Mouse (Mus musculus) heart, postnatal 10 days (tissue): ENCODE measurements around the gene Plcb2. TPM values are rescaled to one million over a fixed set of nuclear protein-coding genes. Genes with fewer than 3 reads are reported as not detected.
A peak's percentile ranks its signal among the peaks of the same experiment; 100 is the strongest.

ENCODE experiments used
- DNase-seq, 2 experiments: peaks; one replicate each; pipeline ENCODE4 v3.0.0; 2021
- intact Hi-C: fragments of 180-260 bp; cut with DNase I; formaldehyde crosslinking; loops from one replicate; pipeline ENCODE4 v1.15.1; 2025
- total RNA-seq, 2 experiments: library from RNA; stranded (reverse); gene quantifications; 2 replicates each; pipeline ENCODE4 v1.2.3; 2021

Gene Plcb2
- total RNA-seq, 2 experiments from 2014 or later = 1.9 to 2.4 TPM

DNA sequence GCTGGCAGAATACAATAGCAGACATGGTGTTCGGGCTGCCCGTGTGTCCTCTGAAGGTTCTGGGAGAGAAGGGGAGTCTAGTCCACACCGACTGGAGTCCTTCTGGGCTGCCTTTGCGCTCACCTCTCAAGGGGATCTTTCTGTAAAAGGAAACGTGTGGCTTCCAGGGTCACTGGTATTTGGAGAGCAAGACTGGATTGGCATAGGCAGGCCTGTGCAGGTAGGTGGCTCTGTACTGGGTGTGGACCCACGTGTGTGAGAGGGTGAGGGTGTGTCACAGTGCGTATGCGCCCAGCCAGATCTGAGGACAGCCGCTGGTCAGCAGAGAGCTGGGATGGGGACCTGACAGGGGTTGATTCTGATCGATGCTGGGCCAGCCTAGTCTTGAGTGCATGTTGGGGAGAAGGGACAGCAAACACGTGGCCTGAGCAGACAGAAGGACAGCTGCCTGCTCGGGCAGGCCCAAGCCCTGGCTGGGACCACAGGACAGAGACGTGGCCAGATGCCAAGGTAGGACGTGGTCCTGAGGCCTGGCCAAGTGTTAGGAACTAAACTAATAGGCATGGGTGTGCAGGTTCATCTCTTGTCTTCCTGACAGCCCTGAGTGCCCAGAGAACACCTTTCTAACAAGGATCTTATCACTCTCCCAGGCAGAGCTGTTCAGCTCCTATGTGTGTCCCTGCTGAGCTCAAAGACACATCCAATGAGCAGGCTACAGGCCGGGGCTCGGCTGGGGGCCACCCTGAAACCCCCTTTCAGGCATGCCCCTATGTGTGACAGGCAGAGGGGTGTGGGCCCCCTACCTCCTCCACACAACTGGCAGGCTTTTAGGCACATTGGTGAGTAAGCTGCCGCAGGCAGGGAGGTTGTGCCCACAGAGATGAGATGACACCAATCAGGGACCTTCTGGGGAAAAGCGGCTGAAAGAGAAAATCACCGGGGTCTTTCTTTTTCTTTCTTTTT, 64.2 kb downstream of the Plcb2 start:
- intact Hi-C loops = no loop called here
- peak; percentile 59 to 78 for DNase-seq

GRCm38 (mm10) chr2:118662902-118663803, 65.1 kb downstream of the Plcb2 start, which contains the start of gene Pak6:
Gene Pak6 (plus strand): TSS chr2:118663303.
- peak; percentile 41 to 48 for DNase-seq
- intact Hi-C loops = no loop called here

DNA sequence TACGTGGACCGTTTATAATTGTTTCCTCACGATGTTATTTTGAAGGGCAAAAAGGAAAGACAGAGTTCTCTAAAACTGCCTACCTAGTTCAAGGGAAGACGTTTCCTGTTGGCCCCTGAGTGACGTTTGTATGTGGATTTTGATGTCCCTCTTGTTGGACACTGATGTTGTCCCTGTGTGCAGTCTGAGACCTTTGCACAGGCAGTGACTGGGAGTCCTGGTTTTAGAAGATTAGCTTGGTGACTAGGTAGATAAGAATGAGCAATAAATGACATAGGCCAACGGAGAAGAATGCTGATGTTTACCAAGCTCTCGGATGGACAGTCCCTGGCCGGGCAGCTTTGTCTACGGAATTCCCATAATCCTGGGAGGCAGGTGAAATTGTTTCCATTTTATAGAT, 66.3 kb downstream of the Plcb2 start:
- DNase-seq = no peak
- intact Hi-C loops = no loop called here

- intact Hi-C loops = no loop called here
- peak; percentile 70 to 76 for DNase-seq
Measured at GRCm38 (mm10) chr2:118659998-118660452, 68.2 kb downstream of the Plcb2 start.

DNA sequence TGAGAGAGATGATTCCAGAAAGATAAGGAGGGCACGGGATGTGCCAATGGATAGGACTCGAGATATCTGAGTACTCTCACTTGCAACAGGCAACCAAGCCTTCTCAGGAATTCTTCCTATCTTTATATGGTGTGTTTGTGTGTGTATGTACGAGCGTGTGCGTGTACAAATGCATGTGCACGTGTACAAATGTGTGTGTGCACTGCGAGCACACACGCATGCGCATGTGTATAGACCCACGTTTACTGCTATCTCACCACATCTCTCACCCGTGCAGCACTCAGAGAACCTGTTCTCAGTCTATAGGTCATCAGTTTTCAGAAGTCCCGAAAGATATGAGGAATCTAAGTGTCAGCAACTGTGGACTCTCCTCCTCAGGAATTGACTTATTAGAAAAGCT, 68.7 kb downstream of the Plcb2 start:
- intact Hi-C loops = no loop called here
- DNase-seq = no peak

- intact Hi-C loops = no loop called here
- peak; percentile 72 to 73 for DNase-seq
Measured at GRCm38 (mm10) chr2:118659077-118659476, 69.2 kb downstream of the Plcb2 start.

DNA sequence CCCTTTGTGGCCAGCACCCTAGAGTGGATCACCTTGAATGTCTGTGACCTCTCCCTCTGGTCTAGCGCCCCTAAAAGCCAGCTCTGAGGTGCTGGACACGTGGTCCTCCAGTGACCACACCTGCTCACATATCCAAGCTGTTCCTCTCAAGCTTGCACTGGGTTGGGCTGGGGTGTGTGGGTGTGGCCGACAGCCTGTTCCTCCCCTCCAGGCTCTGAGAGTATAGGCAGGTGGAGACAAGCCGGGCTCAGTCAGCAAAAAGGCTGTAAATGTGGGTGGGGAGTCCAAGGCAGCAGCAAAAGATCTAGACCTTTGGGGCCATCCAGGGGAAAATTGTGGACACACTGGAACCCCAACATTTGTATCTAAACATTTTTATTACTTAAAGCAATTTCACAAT, 69.8 kb downstream of the Plcb2 start:
- intact Hi-C loops = no loop called here

More for the DNA sequence above, 69.8 kb downstream of the Plcb2 start:
- DNase-seq = no peak

Other genes starting within 250 kb of the Plcb2 start
- gene Srp14, start 248.7 kb downstream of the Plcb2 start, total RNA-seq = 100 to 1,000 TPM; 121 to 126 TPM
- gene Bmf, start 178.8 kb downstream of the Plcb2 start, total RNA-seq = 10 to 100 TPM; 12.3 to 17.1 TPM
- gene Bub1b, start 130.2 kb downstream of the Plcb2 start, total RNA-seq = 10 to 100 TPM; 15.4 to 15.9 TPM
- gene Pak6, start 65.1 kb downstream of the Plcb2 start, total RNA-seq = 10 to 100 TPM; 13.5 to 15.3 TPM
- 1 to 10 TPM in 1 of 2 experiments, under 1 TPM in 1; 0.64 to 1.7 TPM for gene Ankrd63, start 24.5 kb downstream of the Plcb2 start, total RNA-seq
- gene Inafm2, start 17.3 kb upstream of the Plcb2 start, total RNA-seq = 10 to 100 TPM; 27.4 to 37.4 TPM
- gene Ccdc9b, start 34.2 kb upstream of the Plcb2 start, total RNA-seq = 1 to 10 TPM; 8.4 to 9.9 TPM
- gene Phgr1, start 44.3 kb upstream of the Plcb2 start, total RNA-seq = not detected
- gene Disp2, start 51.3 kb upstream of the Plcb2 start, total RNA-seq = under 1 TPM in 1 of 2 experiments, not detected in 1; 0.07 TPM
- gene Knstrn, start 85.6 kb upstream of the Plcb2 start, total RNA-seq = 10 to 100 TPM; 16.4 to 19.5 TPM
- gene Ivd, start 133.5 kb upstream of the Plcb2 start, total RNA-seq = 10 to 100 TPM; 96.3 to 98.2 TPM
- 10 to 100 TPM; 13.4 to 18.4 TPM for gene Bahd1, start 171.9 kb upstream of the Plcb2 start, total RNA-seq
- 10 to 100 TPM; 14.1 to 14.5 TPM for gene Chst14, start 198.1 kb upstream of the Plcb2 start, total RNA-seq